Mouse (Mus musculus) hindbrain, embryonic 16.5 days (tissue): ENCODE measurements around the gene Col15a1. TPM values are rescaled to one million over a fixed set of nuclear protein-coding genes. Genes with fewer than 3 reads are reported as not detected.

ENCODE experiments used
- ATAC-seq: fragments of 200-750 bp; cut with Nextera tagmentation; 2 replicates; pipeline ENCODE4 v1.8.0; 2017; ENCODE audit warnings: moderate TSS enrichment, moderate library complexity
- H3K27ac ChIP-seq: fragments of 300-500 bp; sonication (generic); 2 replicates; pipeline ENCODE4 v1.5.1; 2014; ENCODE audit warnings: low read depth, mild to moderate bottlenecking, control low read depth, low read length, moderate library complexity
- H3K27me3 ChIP-seq: fragments of 300-500 bp; sonication (generic); replicated peaks from 2 replicates; pipeline ENCODE4 v1.6.1; 2014; ENCODE audit warnings: low read length; ENCODE audit not compliant: control insufficient read depth, insufficient read depth
- H3K36me3 ChIP-seq: fragments of 300-500 bp; sonication (generic); 2 replicates; pipeline ENCODE4 v1.6.1; 2014; ENCODE audit warnings: mild to moderate bottlenecking, low read length, moderate library complexity, mixed read lengths; ENCODE audit not compliant: control insufficient read depth, insufficient read depth
- H3K4me1 ChIP-seq: fragments of 300-500 bp; sonication (generic); 2 replicates; pipeline ENCODE4 v1.6.1; 2014; ENCODE audit warnings: low read depth, low read length; ENCODE audit not compliant: control insufficient read depth, insufficient read depth
- H3K4me2 ChIP-seq: fragments of 300-500 bp; sonication (generic); 2 replicates; pipeline ENCODE4 v1.6.1; 2014; ENCODE audit warnings: mild to moderate bottlenecking, low read length, control low read depth, moderate library complexity
- H3K4me3 ChIP-seq: fragments of 300-500 bp; sonication (generic); 2 replicates; pipeline ENCODE4 v1.5.1; 2014; ENCODE audit warnings: mild to moderate bottlenecking, low read length, control low read depth, moderate library complexity
- H3K9ac ChIP-seq: fragments of 300-500 bp; sonication (generic); 2 replicates; pipeline ENCODE4 v1.6.1; 2014; ENCODE audit warnings: low read depth, mild to moderate bottlenecking, control low read depth, low read length, moderate library complexity
- H3K9me3 ChIP-seq: fragments of 300-500 bp; sonication (generic); 2 replicates; pipeline ENCODE4 v1.6.1; 2014; ENCODE audit warnings: mild to moderate bottlenecking, low read length, moderate library complexity; ENCODE audit not compliant: control insufficient read depth
- WGBS: fragments of 180-500 bp; shearing (Covaris S2); extraction: QIAGEN DNeasy Blood & Tissue Kit; methylation state at CpG from one replicate; pipeline ENCODE4 v1.1.7; 2014; 5-methylcytosine and 5-hydroxymethylcytosine counted together
- polyA plus RNA-seq: library from polyadenylated mRNA; unstranded; fragments of >200 nt; fragmentation: Nextera tagmentation; extraction: Ambion mirVana; gene quantifications from 2 replicates; pipeline ENCODE4 v1.2.1, GENCODE M21; 2015

Gene Col15a1
- polyA plus RNA-seq, 1 experiment from 2014 or later, result 3.4 TPM

DNA sequence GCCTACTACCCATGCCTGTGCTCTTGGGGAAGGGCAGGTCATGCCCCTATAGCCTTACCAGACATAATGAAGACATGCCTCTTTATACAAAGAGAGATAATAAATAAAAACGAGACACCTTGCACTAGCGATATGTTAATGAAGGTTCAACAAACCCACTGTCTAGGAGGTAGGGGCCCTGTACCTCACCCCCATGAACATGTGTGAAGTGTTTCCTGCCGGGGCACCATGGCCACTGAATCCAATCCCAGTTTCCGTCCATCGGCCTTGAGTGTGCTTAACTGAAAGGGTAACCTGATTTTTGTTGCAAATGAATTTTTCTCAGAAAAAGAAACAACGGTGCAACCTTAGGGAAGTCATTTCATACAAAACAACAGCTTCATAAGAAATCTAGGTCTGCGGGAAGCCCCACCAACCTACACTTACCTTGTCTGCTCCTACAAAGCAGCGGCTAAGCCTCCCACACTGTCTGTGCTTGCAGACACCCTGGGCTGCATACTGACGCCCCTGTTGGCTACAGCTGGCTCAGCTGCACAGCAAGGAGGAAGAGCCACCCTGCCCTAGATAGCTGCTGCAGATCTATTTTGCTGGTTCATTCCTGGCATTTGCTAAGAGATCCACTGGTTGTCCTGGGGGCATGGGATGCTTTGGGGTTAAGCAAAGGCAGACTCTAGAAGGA is 64.6 kb downstream of the Col15a1 start:
- Histone ChIP-seq H3K27ac (no peak overlapping the region), H3K4me2 (no peak overlapping the region), H3K9me3 (no peaks in the 10 kb centered on the region), H3K4me3 (no peak overlapping the region), H3K4me1 (no peaks in the 10 kb centered on the region), H3K9ac (no peak overlapping the region), H3K27me3 (no peaks in the 10 kb centered on the region), H3K36me3 (no peaks in the 10 kb centered on the region)
- no peak for ATAC-seq
- 80% methylated on average over 9 of the region's 9 CpGs for WGBS

DNA sequence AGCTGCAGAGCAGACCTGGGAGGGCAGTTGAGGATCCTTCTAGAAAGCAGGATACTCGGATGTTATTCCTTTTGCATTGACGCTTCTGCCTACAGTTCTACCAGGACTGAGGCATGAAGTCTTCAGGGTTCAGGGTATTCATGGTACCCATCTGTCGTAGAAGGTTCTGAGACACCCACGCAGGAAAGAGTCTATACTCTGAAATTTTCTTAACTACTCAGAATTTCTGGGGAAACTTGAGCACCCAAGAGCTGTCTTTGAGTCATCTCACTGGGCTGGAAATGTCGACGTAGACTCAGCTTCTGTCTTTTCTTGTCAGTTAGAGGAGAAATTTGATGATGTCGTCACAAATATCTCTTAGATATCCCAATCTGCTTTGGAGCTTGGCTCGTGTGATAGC is 65.8 kb downstream of the Col15a1 start:
- no peak overlapping the region for H3K9ac ChIP-seq
- no peak overlapping the region for H3K4me3 ChIP-seq
- ATAC-seq, result no peak
- H3K36me3 ChIP-seq, result no peaks in the 10 kb centered on the region
- WGBS, result 90% methylated on average over 8 of the region's 8 CpGs
- H3K4me2 ChIP-seq, result no peak overlapping the region
- no peaks in the 10 kb centered on the region for H3K9me3 ChIP-seq
- H3K27ac ChIP-seq, result no peak overlapping the region
- H3K4me1 ChIP-seq, result no peaks in the 10 kb centered on the region
- H3K27me3 ChIP-seq, result no peaks in the 10 kb centered on the region

DNA sequence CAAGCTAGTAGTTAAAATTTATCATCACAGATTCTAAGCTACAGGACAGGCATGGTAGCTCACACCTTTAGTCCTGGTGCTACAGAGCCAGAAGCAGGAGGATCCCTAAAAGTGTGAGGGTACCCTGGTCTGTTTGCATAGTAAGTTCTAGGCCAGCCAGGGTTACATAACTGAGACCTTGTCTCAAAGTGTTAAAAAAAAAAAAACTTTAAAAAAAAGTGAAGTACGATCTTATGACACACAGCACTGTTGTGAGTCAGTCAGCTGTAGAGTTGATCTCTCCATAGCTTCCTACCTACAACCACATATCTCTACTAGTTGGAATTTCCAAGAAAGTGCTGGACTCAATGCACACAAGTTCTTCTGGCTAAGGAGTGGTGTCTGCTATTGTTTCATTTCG is 67.0 kb downstream of the Col15a1 start:
- no peak overlapping the region for H3K27ac ChIP-seq
- no peaks in the 10 kb centered on the region for H3K4me1 ChIP-seq
- no peaks in the 10 kb centered on the region for H3K36me3 ChIP-seq
- H3K4me3 ChIP-seq, result no peak overlapping the region
- no peaks in the 10 kb centered on the region for H3K9me3 ChIP-seq
- WGBS, result 93% methylated on average over 2 of the region's 2 CpGs
- H3K4me2 ChIP-seq, result no peak overlapping the region
- no peak overlapping the region for H3K9ac ChIP-seq
- no peak for ATAC-seq
- H3K27me3 ChIP-seq, result no peaks in the 10 kb centered on the region

DNA sequence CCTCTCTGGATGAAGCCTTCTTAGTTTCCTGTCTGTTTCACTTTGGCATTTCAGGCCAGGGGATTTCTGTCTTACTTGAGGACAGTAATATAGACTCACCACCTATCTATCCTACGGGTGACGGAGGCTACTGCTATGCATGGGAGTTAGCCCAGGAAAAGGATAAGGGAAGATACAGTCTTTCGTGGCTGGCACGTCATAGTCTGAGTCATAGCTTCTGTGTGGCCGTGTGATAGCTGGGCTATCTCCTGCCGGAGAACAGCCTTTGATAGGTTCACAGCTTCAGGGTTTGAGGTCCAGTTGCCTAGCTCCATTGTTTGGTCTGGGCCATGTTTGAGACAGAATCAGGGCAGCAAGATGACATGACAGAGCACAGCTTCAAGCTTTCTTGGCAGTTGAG is 70.4 kb downstream of the Col15a1 start:
- Histone ChIP-seq H3K9ac (no peak overlapping the region), H3K9me3 (no peaks in the 10 kb centered on the region), H3K4me2 (no peak overlapping the region), H3K36me3 (no peaks in the 10 kb centered on the region), H3K27me3 (no peaks in the 10 kb centered on the region), H3K4me1 (no peaks in the 10 kb centered on the region), H3K27ac (no peak overlapping the region), H3K4me3 (no peak overlapping the region)
- no peak for ATAC-seq
- 95% methylated on average over 6 of the region's 6 CpGs for WGBS

DNA sequence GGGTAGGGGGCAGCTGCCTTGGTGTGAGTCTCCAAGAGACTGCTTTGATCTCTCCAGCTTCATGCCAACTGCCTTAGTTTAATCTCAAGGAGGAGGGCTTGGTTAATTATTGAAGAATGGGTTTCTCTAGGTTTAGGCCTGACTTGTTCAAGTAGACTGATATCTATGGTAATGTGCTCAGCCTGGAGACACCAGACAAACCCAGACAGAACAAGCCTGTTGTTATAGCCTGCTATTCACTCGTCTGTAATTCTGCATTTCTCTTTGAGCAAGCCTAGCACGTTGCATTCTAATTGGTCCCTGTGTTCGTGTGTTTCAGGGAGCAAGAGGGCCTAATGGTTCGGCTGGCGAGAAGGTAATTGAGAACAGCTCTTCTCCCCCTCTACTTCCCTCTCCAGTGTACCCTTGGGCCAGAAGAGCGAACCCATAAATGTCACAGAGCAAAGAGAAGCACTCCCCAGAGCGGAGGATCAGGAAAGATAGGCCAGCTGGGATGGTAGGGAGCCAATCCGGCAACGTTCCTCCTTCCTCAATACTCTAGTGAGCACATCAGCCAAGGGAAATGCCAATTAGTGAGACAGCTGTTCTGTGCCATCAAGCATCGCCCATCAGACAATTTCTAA is 71.2 kb downstream of the Col15a1 start:
- 54% methylated on average over 10 of the region's 10 CpGs for WGBS
- no peak overlapping the region for H3K4me3 ChIP-seq
- H3K4me1 ChIP-seq, result no peaks in the 10 kb centered on the region
- H3K27ac ChIP-seq, result no peak overlapping the region
- H3K27me3 ChIP-seq, result no peaks in the 10 kb centered on the region
- no peaks in the 10 kb centered on the region for H3K36me3 ChIP-seq
- H3K4me2 ChIP-seq, result no peak overlapping the region
- peak; percentile 92 for ATAC-seq
- no peak overlapping the region for H3K9ac ChIP-seq
- H3K9me3 ChIP-seq, result no peaks in the 10 kb centered on the region

DNA sequence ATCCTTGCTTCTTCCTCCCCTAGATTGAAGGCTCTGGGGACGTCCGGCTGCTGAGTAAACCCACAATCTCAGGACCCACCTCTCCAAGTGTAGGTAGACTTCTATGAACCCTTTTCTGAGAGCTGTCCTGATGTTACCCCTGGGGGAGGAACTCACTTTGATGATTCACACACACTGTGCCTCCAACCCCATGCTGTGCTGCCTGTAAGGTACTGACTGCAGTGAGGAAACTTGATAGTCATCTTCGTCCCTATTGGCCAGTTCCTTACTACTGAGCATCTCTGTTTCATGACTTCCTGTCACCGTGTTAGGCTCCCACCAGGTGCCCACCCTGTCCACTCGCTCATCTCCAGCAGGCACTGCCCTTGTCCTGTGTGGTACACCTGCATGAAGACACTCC is 72.2 kb downstream of the Col15a1 start:
- no peak for ATAC-seq
- H3K9ac ChIP-seq, result no peak overlapping the region
- H3K36me3 ChIP-seq, result no peaks in the 10 kb centered on the region
- no peaks in the 10 kb centered on the region for H3K9me3 ChIP-seq
- no peaks in the 10 kb centered on the region for H3K4me1 ChIP-seq
- 90% methylated on average over 5 of the region's 5 CpGs for WGBS
- H3K4me2 ChIP-seq, result no peak overlapping the region
- no peaks in the 10 kb centered on the region for H3K27me3 ChIP-seq
- H3K27ac ChIP-seq, result no peak overlapping the region
- no peak overlapping the region for H3K4me3 ChIP-seq

DNA sequence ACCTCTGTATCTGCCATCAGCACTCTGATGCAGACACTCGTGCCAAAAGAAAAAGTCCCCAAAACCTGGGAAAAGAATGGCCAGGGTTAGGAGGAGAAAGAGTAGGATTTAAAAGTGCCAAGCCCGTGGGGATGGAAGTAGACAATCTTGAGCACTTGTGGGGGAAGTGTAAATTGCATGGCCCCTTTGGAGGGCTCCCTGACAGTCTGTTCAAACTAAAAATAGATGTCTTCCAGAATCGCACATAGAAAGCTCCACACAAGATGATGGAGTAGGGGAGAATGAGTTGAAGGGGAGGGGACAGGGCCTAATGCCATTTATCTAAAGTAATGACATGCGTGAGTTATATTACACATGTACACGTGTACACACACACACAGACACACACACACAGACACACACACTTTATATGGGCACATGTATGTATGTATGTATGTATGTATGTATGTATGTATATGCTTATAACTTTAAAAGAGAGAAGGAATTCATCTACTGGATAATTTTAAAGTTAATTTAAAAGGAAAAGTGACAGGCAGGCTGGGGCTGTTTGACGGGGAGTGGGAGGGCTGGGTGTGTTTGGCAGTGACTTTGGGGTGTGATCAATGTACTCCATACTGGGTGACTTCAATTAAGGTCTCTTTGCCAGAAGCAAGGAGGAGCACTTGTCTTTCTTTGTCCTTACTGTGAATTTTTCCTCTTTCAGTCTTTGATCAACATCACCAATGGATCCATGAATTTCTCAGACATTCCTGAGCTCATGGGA is 74.1 kb downstream of the Col15a1 start:
- 81% methylated on average over 6 of the region's 6 CpGs for WGBS
- no peaks in the 10 kb centered on the region for H3K4me1 ChIP-seq
- no peak overlapping the region for H3K4me3 ChIP-seq
- no peak overlapping the region for H3K9ac ChIP-seq
- no peak overlapping the region for H3K27ac ChIP-seq
- no peaks in the 10 kb centered on the region for H3K9me3 ChIP-seq
- H3K36me3 ChIP-seq, result no peaks in the 10 kb centered on the region
- ATAC-seq, result no peak
- H3K27me3 ChIP-seq, result no peaks in the 10 kb centered on the region
- H3K4me2 ChIP-seq, result no peak overlapping the region

DNA sequence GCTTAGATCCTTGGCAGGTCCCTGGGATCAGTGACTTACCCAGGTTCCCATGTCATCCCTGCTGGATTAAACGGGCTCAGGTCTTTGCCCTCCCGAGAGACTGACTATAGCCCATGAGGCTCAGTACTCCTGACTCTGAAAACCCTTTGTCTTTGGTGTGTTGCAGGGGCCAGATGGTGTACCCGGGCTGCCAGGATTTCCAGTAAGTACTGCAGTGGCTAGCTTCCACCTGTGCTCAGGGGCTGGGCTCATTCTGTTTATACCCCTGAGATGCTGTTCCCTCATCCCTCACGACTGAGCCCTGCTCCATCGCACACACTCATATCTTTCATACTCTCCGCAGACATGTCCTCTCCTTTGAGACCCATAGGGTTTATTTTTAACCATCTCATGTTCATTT is 76.3 kb downstream of the Col15a1 start:
- WGBS, result 58% methylated on average over 6 of the region's 6 CpGs

DNA sequence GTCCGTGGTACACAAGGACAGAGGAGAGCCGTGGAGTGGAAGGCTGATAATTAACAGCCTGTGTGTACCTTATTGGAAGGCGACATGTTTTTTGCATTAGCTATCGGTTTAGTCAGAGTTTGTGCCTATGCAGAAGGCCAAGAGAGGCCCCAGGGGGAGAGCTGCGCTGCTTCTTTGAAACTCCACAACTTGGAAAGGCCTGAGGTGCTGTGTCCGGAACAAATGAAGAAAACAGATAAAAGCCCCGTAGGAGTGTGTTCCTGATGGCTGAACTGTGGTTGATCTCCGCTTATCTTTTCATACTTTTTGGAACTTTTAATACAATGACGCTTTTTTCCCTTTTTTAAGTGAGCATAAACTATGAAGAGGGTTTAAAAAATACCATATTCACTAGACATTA is 76.9 kb downstream of the Col15a1 start:
- no peak overlapping the region for H3K4me3 ChIP-seq
- H3K9me3 ChIP-seq, result no peaks in the 10 kb centered on the region
- no peaks in the 10 kb centered on the region for H3K27me3 ChIP-seq
- H3K4me2 ChIP-seq, result no peak overlapping the region
- WGBS, result 67% methylated on average over 9 of the region's 9 CpGs
- no peak overlapping the region for H3K27ac ChIP-seq
- no peak for ATAC-seq
- no peaks in the 10 kb centered on the region for H3K36me3 ChIP-seq
- no peaks in the 10 kb centered on the region for H3K4me1 ChIP-seq
- no peak overlapping the region for H3K9ac ChIP-seq

More for the DNA sequence above, 76.3 kb downstream of the Col15a1 start:
- Histone ChIP-seq H3K4me1 (no peaks in the 10 kb centered on the region), H3K9me3 (no peaks in the 10 kb centered on the region), H3K27me3 (no peaks in the 10 kb centered on the region), H3K4me3 (no peak overlapping the region), H3K4me2 (no peak overlapping the region), H3K9ac (no peak overlapping the region), H3K36me3 (no peaks in the 10 kb centered on the region), H3K27ac (no peak overlapping the region)
- ATAC-seq, result no peak; the same call in 1 of the 2 replicates
